Mouse (Mus musculus): ENCODE results near the gene Ppard. TPM values are rescaled to one million over a fixed set of nuclear protein-coding genes. Genes with fewer than 3 reads are reported as not detected.

The Ppard gene
- polyA plus RNA-seq, 1 experiment from 2014 or later, result 1.7 TPM

DNA sequence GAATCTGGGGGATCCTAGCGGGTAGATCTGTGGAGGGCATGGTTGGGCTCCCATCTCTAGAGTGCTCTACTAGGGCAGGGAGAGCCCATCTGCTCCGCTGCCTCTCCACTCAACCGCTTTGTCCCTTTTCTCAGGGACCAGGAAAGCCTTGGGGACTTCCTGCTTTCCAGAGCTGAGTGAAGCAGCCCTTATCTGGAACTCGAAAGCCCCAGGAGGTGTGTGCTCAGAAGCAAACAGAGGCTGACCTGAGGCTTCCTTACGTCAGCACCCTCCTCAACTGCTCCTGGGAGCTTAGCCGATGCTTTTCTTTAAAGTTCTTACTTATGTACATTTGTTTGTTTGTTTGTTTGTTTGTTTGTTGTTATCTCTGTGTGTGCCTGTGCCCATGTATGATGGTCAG, 40.3 kb downstream of the Ppard start:
- Histone ChIP-seq H3K4me3 (ENCODE audit: low read depth, low read length) (no peak overlapping the region), H3K4me2 (no peak overlapping the region), H3K27me3 (ENCODE audit: control insufficient read depth, insufficient read depth, low read length) (no peaks in the 10 kb centered on the region), H3K9me3 (ENCODE audit: control insufficient read depth, low read length) (no peaks in the 10 kb centered on the region), H3K4me1 (ENCODE audit: control insufficient read depth, insufficient read depth, low read length) (no peaks in the 10 kb centered on the region), H3K9ac (ENCODE audit: low read length) (no peak overlapping the region), H3K36me3 (ENCODE audit: control insufficient read depth, insufficient read depth, low read length) (no peaks in the 10 kb centered on the region), H3K27ac (ENCODE audit: low read depth, low read length) (no peak overlapping the region)
- DNase-seq (ENCODE audit: low spot score, missing footprints), result no peak
- ATAC-seq (ENCODE audit: low FRiP score), result no peak
- 84% methylated on average over 6 of the region's 6 CpGs for WGBS

DNA sequence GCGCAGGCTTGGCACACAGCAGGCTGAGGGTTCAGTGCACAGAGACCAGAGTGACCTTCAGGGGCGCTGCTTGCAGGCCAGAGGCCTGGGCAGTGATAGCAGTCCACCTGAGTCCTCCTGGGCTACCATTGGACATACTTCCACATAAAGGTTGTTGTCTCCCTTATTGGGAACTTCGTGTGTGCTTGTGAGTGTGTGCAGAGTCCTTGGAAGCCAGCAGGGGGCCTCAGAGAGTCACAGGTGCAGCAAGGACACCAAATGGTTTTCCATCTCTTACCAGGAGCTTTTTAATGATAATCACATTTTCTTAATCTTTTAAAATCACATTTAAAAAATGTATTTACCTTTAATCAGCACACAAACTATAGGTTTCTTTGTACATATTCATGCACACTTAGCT, 42.2 kb downstream of the Ppard start:
- DNase-seq (ENCODE audit: low spot score, missing footprints) (no peak), ATAC-seq (ENCODE audit: low FRiP score) (no peak)
- no peak overlapping the region for H3K4me2 ChIP-seq
- no peaks in the 10 kb centered on the region for H3K27me3 ChIP-seq (ENCODE audit: control insufficient read depth, insufficient read depth, low read length)
- no peak overlapping the region for H3K4me3 ChIP-seq (ENCODE audit: low read depth, low read length)
- H3K9ac ChIP-seq (ENCODE audit: low read length), result no peak overlapping the region
- H3K4me1 ChIP-seq (ENCODE audit: control insufficient read depth, insufficient read depth, low read length), result no peaks in the 10 kb centered on the region
- 87% methylated on average over 3 of the region's 3 CpGs for WGBS
- no peaks in the 10 kb centered on the region for H3K9me3 ChIP-seq (ENCODE audit: control insufficient read depth, low read length)
- H3K36me3 ChIP-seq (ENCODE audit: control insufficient read depth, insufficient read depth, low read length), result no peaks in the 10 kb centered on the region
- no peak overlapping the region for H3K27ac ChIP-seq (ENCODE audit: low read depth, low read length)

- 74% methylated on average over 14 of the region's 14 CpGs for WGBS
- no peaks in the 10 kb centered on the region for H3K36me3 ChIP-seq (ENCODE audit: control insufficient read depth, insufficient read depth, low read length)
- H3K4me2 ChIP-seq, result no peak overlapping the region
- DNase-seq (ENCODE audit: low spot score, missing footprints) (no peak), ATAC-seq (ENCODE audit: low FRiP score) (no peak)
- no peak overlapping the region for H3K9ac ChIP-seq (ENCODE audit: low read length)
- H3K9me3 ChIP-seq (ENCODE audit: control insufficient read depth, low read length), result no peaks in the 10 kb centered on the region
- peaks cover 3% of the 10 kb centered on the region; the same call in 1 of the 2 replicates for H3K4me1 ChIP-seq (ENCODE audit: control insufficient read depth, insufficient read depth, low read length)
- no peaks in the 10 kb centered on the region for H3K27me3 ChIP-seq (ENCODE audit: control insufficient read depth, insufficient read depth, low read length)
- no peak overlapping the region for H3K4me3 ChIP-seq (ENCODE audit: low read depth, low read length)
- H3K27ac ChIP-seq (ENCODE audit: low read depth, low read length), result no peak overlapping the region
Measured at GRCm38 (mm10) chr17:28277226-28277625, 44.7 kb downstream of the Ppard start.

DNA sequence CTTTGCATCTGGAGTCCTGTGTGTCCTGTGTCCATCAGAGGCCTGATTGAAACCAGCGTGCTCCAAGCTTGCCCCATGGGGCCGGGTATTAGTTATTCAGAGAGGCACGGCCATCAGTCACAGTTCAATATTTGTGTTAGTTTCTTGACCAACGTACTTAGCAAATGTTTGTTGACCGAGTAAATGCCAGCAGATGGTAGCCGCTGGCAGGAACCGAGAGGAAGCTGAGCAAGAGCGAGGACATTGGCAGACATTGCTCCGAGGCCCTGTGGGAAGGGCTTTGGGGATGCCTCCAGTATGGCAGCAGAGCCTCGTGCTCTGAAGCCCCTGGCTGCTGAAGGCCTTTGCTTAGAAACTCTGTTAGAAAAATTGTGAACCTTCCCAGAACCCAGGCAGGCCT, 45.2 kb downstream of the Ppard start:
- Histone ChIP-seq H3K4me2 (no peak overlapping the region), H3K4me1 (ENCODE audit: control insufficient read depth, insufficient read depth, low read length) (peaks cover 3% of the 10 kb centered on the region; the same call in 1 of the 2 replicates), H3K4me3 (ENCODE audit: low read depth, low read length) (no peak overlapping the region), H3K27ac (ENCODE audit: low read depth, low read length) (no peak overlapping the region), H3K36me3 (ENCODE audit: control insufficient read depth, insufficient read depth, low read length) (no peaks in the 10 kb centered on the region), H3K9me3 (ENCODE audit: control insufficient read depth, low read length) (no peaks in the 10 kb centered on the region), H3K27me3 (ENCODE audit: control insufficient read depth, insufficient read depth, low read length) (no peaks in the 10 kb centered on the region), H3K9ac (ENCODE audit: low read length) (no peak overlapping the region)
- ATAC-seq (ENCODE audit: low FRiP score), result no peak
- 72% methylated on average over 10 of the region's 10 CpGs for WGBS
- DNase-seq (ENCODE audit: low spot score, missing footprints), result no peak

DNA sequence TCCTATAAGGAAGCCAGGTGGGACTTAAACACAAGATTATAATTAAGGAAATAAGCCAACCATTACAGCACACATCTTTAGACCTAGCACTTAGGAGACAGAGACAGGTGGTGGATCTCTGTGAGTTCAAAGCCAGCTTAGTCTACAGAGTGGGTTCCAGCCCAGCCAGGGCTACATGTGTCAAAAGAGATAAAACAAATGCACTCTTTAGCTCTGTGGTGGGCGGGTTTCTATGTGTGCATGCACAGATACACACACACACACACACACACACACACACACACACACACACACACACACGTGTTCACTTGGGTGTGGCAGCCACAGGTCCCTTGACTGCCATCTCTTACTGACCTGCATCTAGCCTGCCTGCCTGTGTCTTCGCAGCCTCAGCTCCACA, 45.7 kb downstream of the Ppard start:
- no peaks in the 10 kb centered on the region for H3K9me3 ChIP-seq (ENCODE audit: control insufficient read depth, low read length)
- H3K27me3 ChIP-seq (ENCODE audit: control insufficient read depth, insufficient read depth, low read length), result no peaks in the 10 kb centered on the region
- no peak for DNase-seq (ENCODE audit: low spot score, missing footprints)
- no peak for ATAC-seq (ENCODE audit: low FRiP score)
- H3K4me1 ChIP-seq (ENCODE audit: control insufficient read depth, insufficient read depth, low read length), result peaks cover 3% of the 10 kb centered on the region; the same call in 1 of the 2 replicates
- H3K36me3 ChIP-seq (ENCODE audit: control insufficient read depth, insufficient read depth, low read length), result no peaks in the 10 kb centered on the region
- no peak overlapping the region for H3K27ac ChIP-seq (ENCODE audit: low read depth, low read length)
- WGBS, result 93% methylated on average over 3 of the region's 3 CpGs
- H3K9ac ChIP-seq (ENCODE audit: low read length), result no peak overlapping the region
- H3K4me3 ChIP-seq (ENCODE audit: low read depth, low read length), result no peak overlapping the region
- no peak overlapping the region for H3K4me2 ChIP-seq

DNA sequence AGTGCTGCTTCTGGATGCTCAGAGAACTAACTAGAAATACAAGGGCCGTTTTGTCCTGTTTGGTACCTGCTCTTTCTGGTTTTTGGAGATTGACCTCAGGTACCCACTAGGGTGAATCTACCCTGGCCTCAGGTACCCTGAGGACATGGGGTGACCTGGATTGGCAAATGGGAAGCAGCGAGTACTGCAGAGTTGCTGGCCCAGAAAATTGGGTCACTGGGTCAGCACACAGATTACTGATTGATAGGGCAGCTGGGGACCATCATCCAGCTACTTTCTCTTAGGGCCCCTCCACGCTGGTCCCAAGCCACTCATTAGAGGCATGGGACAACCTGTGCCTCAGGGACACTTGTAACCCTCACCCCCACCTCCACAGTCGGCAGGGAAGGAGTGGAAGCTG, 46.7 kb downstream of the Ppard start:
- Histone ChIP-seq H3K4me1 (ENCODE audit: control insufficient read depth, insufficient read depth, low read length) (peaks cover 3% of the 10 kb centered on the region; the same call in 1 of the 2 replicates), H3K4me2 (no peak overlapping the region), H3K27me3 (ENCODE audit: control insufficient read depth, insufficient read depth, low read length) (no peaks in the 10 kb centered on the region), H3K4me3 (ENCODE audit: low read depth, low read length) (no peak overlapping the region), H3K36me3 (ENCODE audit: control insufficient read depth, insufficient read depth, low read length) (no peaks in the 10 kb centered on the region), H3K27ac (ENCODE audit: low read depth, low read length) (no peak overlapping the region), H3K9me3 (ENCODE audit: control insufficient read depth, low read length) (no peaks in the 10 kb centered on the region), H3K9ac (ENCODE audit: low read length) (no peak overlapping the region)
- ATAC-seq (ENCODE audit: low FRiP score) (no peak), DNase-seq (ENCODE audit: low spot score, missing footprints) (no peak)
- 56% methylated on average over 4 of the region's 4 CpGs for WGBS

GRCm38 (mm10) chr17:28279780-28280422, 47.4 kb downstream of the Ppard start:
- DNase-seq (ENCODE audit: low spot score, missing footprints) (no peak), ATAC-seq (ENCODE audit: low FRiP score) (no peak)
- Histone ChIP-seq H3K36me3 (ENCODE audit: control insufficient read depth, insufficient read depth, low read length) (no peaks in the 10 kb centered on the region), H3K4me3 (ENCODE audit: low read depth, low read length) (no peak overlapping the region), H3K27me3 (ENCODE audit: control insufficient read depth, insufficient read depth, low read length) (no peaks in the 10 kb centered on the region), H3K4me2 (no peak overlapping the region), H3K9ac (ENCODE audit: low read length) (no peak overlapping the region), H3K27ac (ENCODE audit: low read depth, low read length) (no peak overlapping the region), H3K9me3 (ENCODE audit: control insufficient read depth, low read length) (no peaks in the 10 kb centered on the region), H3K4me1 (ENCODE audit: control insufficient read depth, insufficient read depth, low read length) (peaks cover 3% of the 10 kb centered on the region; the same call in 1 of the 2 replicates)
- whole genome bisulfite sequencing, result 74% methylated on average over 15 of the region's 15 CpGs

GRCm38 (mm10) chr17:28280423-28280800, 47.9 kb downstream of the Ppard start:
- Histone ChIP-seq H3K9me3 (ENCODE audit: control insufficient read depth, low read length) (no peaks in the 10 kb centered on the region), H3K4me3 (ENCODE audit: low read depth, low read length) (no peak overlapping the region), H3K4me1 (ENCODE audit: control insufficient read depth, insufficient read depth, low read length) (peaks cover 3% of the 10 kb centered on the region; the same call in 1 of the 2 replicates), H3K4me2 (no peak overlapping the region), H3K27ac (ENCODE audit: low read depth, low read length) (no peak overlapping the region), H3K9ac (ENCODE audit: low read length) (no peak overlapping the region), H3K27me3 (ENCODE audit: control insufficient read depth, insufficient read depth, low read length) (no peaks in the 10 kb centered on the region), H3K36me3 (ENCODE audit: control insufficient read depth, insufficient read depth, low read length) (no peaks in the 10 kb centered on the region)
- ATAC-seq (ENCODE audit: low FRiP score) (no peak), DNase-seq (ENCODE audit: low spot score, missing footprints) (no peak)
- WGBS, result 77% methylated on average over 7 of the region's 7 CpGs

DNA sequence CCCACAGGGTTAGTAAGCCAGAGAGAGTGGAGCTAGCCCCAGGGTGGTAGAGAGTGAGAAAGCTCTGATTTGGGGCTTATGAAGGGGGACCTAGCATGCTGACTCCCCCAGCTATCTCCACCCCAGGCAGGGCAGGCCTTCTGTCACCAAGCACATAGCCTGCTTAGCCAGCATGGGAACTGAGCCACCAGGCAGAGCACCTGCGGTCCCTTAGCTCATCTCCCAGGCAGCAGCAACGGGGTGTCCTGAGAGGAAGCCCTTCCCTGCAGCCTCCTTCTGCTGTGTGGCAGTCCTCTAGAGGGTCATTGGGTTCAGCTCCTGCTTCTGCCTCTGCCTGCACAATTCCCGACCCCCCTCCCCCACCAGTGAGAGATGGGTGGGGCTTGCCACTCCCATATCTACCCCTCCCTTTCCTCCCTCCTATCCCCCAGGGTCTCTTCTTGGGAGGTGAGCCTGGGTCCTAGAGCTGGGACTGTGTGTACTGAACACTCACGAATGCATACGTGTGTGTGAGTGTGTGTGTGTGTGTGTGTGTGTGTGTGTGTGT, 48.4 kb downstream of the Ppard start:
- Histone ChIP-seq H3K27ac (ENCODE audit: low read depth, low read length) (no peak overlapping the region), H3K4me2 (no peak overlapping the region), H3K9me3 (ENCODE audit: control insufficient read depth, low read length) (no peaks in the 10 kb centered on the region), H3K36me3 (ENCODE audit: control insufficient read depth, insufficient read depth, low read length) (no peaks in the 10 kb centered on the region), H3K9ac (ENCODE audit: low read length) (no peak overlapping the region), H3K4me3 (ENCODE audit: low read depth, low read length) (no peak overlapping the region), H3K4me1 (ENCODE audit: control insufficient read depth, insufficient read depth, low read length) (peaks cover 3% of the 10 kb centered on the region; the same call in 1 of the 2 replicates), H3K27me3 (ENCODE audit: control insufficient read depth, insufficient read depth, low read length) (no peaks in the 10 kb centered on the region)
- DNase-seq (ENCODE audit: low spot score, missing footprints) (no peak), ATAC-seq (ENCODE audit: low FRiP score) (no peak)
- WGBS, result 48% methylated on average over 5 of the region's 5 CpGs
